Mouse (Mus musculus) cerebellum, postnatal 10 days (tissue): ENCODE measurements around the gene Srgap2.
"Not testable (repeated sequence)": the region's sequence is repeated elsewhere in the genome, so short reads cannot be mapped to it uniquely, and the experiment has no call there.

Experiments
- DNase-seq, 2 experiments: peaks; one replicate each; pipeline ENCODE4 v3.0.0; 2021; ENCODE audit warnings: mixed read lengths in 2 of 2

Gene Srgap2

DNA sequence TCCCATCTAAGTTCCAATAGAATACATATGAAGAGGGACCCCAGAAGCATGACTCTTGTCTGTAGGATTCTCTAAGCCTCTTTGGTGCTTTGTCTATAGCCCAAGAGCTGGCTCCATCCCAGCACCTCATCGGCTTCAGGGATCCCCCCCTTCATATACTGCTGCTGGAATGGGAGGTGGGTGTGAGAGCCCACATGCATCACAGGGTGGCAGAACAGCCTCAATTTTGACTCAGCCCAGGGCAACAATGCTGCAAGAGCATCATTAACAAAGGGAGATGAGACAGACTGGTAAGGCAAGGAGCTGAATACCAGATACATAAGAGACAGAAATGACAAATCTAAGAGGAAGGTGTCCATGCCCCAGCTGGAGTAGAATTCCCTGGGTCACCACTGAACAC, 243.0 kb downstream of the Srgap2 start:
- DNase-seq, result peak in 1 of 2 experiments; percentile 52

DNA sequence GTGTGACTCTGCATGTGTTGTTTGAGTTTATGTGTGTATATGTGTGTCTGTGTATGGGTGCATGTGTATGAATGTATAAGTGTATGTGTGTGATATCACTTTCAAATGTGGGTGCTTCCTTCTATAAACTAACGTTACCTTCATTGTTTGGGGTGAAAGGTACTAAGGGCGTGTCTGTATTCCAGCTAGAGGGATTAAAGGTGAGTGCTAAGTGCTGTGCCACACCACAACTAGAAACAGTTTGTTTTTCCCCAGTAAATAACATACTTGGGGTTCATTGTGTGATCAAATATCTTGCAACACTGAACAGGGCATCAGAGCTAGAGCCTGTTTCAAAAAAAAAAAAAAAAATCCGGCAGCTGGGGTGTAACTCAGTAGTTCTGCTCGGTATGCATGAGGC, 245.4 kb downstream of the Srgap2 start:
- DNase-seq, result no peak

DNA sequence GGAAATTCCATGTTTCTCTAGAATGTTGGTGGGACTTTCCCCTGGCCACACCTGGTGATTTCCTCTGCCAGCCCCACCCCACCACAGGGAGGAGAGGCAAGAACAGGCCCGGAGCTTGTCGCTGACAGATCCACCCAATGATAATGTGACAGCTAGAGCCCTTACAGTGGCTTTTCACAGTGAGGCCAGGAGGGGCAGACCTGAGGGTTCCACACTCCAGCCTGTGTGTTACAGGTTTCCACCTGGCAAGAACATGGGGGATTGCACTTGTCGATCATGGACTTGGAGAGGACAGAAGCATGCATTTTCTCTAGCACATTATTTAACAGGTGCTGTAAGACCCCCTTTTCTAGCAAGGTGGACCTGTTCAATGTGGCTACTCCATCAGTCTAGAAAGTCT, 246.9 kb downstream of the Srgap2 start:
- no peak for DNase-seq

DNA sequence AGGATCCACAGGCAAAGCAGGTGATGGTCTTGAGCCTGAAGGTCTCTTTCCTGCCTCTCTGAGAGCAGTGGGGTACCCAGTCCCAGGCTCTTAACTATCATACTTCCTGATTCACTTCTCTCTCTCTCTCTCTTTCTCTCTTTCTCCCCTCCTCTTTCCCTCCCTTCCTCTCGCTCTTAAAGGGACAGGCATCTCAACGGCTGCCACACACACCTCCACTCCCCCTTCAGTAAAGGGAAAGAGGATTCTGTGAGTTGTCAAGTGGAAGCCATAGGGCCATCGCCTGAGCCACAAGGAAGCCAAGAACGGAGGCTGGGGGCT, 247.7 kb downstream of the Srgap2 start, which contains the start of gene Ikbke:
Gene Ikbke, minus strand, starts transcription at position 151 of the 321 bp plus-strand sequence.
- no peak for DNase-seq

DNA sequence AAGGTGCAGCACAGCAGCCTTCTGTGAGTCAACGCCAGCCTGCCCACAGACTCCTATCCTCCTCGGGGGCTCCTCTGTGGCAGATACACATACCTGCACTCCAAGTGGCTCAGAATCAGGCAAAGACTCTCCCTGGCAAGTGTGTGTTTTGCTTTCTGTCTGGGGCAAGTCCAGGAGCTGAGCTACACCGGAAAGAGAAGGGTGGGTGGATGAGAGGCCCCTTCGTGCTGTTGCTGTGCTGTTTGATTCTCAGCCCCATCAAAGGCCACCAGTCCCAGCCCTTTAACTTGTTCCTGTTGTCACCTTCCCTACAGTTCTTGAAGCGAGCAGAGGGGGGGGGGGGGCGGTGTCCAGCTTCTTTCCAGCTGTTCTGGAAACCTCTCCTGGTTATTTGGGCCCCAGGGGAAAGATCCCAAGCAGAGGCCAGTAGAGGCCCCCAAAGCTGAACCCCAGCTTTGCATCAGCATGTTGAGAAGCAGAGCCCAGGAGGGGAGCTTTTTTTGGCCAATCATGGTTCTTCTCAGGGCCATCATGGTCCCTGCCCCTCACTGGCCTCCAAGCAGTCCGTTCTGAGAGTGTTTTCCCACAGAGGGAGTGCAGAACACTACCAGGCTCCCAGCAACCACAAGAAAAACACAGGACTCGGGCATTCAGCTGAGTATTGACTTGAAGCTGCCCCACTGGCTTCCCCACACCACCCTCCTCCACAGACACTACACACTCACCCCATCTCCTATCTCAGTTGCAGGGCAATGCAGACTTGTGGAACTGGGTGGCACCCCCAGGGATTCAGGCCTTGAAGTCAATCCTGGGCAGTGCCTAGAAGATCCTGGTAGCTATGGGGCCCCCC, 248.3 kb downstream of the Srgap2 start:
- DNase-seq, result no peak

DNA sequence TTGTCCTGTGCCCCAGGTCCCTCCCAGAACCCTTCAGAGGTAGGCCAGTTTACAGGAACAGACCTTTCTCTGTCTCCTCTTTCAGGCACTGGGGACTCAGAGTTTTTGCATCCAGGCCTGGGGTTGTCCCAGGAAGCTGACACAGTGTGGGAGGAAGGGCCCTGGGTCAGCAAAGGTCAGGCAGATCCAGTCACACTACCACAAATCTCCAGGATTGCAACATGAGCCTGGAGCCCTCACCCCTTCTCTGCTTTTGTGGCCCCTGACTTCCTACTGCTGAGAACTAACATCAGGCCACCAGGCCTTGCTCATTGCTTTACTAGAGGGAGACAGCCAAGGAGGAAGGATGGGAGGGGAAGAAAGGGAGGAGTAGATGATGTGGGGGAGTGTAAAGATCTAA, 250.3 kb downstream of the Srgap2 start:
- DNase-seq, result no peak

DNA sequence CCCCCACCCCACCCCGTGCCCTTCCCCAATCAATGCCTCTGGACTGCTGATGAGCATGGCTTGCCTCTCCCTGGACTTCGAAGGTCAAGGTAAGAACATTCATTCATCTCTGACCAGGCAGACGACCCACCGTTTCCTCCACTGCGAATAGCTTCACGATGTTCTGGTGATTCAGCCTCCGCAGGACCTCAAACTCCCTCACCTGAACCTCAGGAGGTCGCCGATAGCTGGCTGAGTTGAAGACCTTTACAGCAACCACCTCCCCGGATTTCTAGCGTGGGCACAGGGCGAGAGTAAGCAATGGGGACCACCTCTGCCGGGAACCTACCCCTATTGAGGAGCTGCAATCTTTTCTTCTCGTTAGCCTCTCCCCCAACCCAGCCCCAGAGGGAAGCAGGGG, 251.6 kb downstream of the Srgap2 start:
- DNase-seq, result no peak

DNA sequence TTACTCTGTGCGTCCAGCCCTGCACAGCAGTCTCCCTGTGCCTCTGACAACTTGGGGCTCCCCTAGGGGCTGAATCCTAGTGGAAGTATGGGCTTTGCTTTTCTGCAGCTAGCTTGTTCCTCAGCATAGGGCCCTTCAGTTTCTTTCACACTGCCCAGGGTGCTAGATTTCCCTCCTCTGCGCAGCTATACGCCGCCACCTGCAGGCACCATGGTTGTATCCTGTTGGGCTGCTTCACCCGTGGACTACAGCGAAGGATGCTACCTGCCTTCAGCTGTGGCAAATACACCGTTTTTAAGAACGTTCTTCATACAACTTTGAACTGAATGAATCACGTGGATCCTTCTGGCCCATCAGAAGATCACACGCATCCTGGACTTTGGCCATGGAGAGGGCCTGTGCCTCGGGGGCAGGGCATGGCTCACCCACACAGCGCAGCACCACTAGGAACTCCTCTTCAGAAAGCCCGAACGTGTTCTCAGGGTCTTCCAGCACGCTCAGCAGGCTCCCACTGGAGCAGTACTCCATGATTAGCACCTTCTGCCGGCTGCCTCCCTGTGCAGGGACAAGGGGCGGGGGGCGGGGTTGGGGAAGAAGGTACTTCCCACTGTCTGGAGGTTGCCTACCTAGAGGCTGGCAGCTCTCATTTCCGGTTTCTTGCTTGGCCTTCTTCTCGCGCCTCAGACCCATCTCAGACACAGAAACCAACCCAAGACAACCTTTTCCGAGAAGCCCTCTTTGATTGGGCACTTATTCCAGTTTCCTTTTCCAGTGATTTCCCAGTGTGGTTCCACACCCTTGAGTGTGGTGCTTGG, 252.2 kb downstream of the Srgap2 start:
- DNase-seq, result no peak

DNA sequence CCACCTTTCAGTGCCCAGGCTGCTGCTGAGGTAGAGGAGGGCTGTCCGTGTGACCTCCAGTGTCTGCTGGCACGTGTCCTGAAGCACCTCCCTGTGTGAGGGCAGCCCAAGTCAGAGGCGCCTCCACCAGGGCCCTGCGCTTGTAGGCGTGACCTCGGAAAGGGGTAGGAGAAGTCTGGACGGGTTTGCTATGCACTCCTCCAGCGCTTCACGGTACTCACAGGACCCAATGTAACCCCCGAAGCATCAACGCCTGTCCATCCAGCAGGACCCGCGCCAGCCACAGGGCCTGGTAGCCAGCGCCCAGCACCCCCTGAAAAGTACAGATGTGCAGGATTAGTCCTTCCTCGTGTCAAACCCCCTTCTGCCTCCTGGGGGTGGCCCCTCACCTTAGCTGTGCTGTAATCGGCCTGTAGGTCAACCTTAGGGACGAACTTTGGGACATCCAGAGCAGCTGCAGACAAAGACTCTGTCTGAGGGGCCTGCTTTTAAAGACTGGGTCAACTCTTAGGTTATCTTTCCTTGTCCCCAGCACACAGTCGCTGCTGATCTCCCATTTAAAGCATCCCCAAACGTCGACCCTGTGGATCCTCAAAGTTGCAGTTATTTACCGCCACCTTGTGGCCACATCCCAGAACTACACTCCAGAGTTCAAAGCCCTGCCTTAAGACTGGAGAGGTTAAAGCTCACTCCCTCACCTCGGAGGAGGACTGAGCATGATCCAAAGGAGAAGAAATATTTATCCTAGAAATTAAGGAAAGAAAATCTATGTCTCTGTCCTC, 257.2 kb downstream of the Srgap2 start:
- peak; percentile 87 to 91 for DNase-seq

DNA sequence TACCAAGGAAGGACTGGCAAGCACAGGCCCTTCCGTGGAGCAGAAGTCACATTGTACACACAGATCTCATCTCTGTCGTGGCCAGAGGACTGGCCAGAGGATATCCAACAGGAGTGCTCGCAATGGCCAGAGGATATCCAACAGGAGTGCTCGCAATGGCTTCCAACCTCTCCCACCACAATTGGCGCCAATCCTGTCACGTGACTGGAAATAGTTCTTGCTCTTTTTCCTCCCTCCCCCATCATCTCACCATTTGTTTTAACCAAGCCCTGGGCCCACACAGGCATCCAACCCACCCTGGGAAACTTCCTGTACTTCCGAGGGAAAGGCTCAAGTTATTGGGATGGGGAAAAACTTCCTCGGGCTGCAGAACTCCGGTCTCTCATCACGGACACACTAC, 258.4 kb downstream of the Srgap2 start:
- no peak for DNase-seq

DNA sequence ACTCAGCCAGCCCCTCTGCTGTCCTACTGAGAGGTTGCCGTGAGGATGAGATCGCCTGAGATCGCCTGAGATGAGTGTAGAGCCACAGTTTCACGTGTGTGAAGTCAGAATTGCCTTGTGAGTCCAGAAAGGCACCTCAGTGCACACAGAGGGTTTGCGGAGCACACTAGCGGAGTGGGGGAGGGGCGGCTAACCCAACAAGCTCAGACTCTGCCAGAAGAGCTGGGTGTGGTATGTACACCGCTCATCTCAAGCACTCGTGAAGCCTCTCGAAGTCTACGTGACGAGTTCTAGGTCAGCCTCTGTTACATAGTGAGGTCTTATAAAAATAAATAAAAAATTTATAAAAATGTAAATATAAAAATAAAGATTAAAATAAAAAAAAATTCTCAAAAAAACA, 263.2 kb downstream of the Srgap2 start:
- DNase-seq, result peak in 1 of 2 experiments; percentile 44

DNA sequence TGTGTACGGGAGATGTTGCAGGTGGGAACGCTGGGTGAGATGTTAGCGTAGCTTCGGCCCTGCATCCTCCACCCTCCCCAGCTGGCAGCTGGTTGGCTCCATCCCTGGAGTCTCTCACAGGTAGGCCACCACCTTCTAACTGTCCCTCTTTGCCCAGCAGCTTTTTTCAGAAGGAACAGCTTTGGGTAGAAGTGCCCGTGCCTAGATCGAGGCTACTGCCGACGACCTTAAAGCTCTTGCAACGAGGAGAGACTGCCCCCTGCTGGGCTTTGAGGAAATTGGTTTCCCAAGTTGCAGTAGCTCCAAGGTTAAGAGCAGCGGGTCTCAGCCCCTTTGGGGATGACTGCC, 266.9 kb downstream of the Srgap2 start:
- DNase-seq, result peak; percentile 88 to 91

DNA sequence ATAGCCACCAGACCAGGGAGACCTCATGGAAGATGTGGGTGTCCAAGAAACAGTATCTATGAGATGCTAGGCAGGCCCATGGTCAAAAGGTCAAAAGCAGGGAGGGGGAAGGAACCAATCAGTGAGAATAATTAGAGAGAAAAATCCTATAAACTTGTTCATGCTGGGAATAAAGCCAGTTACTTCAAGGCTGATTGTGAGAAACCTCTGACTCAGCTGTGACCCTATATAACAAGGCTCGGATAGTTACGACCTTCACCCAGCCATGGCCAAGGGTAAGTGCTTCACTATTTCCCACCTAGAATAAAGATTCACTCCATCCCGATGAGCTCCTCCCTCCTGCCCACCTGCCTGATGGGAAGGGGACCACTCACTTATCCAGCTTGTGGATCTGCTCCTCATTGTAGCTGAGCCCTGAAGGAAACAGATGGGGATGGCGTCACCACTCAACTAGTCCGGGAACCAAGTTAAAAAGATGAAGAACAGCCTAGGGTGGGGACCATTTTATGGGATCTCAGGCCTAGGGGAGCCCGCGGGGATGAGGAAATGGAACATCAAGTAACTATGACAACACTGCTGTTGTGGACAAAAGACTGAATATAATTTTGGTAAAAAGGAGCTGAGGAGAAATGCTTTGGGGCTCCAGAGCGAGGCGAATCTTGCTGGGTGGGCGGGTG, 267.4 kb downstream of the Srgap2 start:
- DNase-seq, result no peak

DNA sequence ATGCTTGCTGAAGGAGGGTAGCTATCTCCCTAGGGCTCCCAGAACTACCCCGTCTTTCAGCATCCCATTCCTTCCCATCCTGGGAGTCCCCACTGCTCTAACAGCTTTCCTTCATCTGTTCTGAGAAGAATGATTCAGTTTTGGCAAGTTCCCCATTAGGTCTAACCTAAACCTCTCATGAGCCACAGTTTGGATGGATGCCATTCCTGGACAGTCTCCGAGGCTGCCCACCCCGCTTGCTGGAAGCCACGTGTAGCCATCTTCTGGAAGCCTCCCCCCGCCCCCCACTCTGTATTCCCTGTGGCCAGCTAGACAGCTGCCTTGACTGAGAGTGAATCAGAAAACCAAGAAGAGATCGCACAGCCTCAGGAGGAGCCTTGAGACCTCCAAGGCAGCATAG, 269.9 kb downstream of the Srgap2 start:
- peak in 1 of 2 experiments; percentile 42 for DNase-seq

DNA sequence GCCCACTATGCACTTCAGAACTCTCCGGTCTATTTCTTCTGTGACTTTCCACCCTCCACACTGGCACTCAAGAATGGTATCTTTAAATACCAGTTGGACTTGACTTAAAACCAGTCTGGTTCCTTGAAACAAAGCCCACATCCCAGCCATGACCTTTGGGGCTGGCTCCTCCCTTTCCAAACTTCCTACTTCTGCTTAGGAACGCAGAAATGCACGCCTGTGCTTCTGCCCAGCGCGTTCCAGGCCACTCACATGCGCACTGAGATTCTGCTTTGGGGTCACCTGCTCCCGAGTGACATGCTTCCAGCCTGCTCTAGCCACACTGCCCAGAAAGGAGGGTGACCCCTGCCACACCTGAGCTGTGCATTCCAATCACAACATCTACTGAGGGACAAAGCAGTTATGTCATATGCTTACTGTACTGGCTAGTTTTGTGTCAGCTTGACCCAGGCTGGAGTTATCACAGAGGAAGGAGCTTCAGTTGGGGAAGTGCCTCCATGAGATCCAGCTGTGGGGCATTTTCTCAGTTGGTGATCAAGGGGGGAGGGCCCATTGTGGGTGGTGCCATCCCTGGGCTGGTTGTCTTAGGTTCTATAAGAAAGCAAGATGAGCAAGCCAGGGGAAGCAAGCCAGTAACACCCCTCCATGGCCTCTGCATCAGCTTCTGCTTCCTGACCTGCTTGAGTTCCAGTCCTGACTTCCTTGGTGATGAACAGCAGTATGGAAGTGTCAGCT, 274.5 kb downstream of the Srgap2 start:
- not testable (repeated sequence) for DNase-seq

DNA sequence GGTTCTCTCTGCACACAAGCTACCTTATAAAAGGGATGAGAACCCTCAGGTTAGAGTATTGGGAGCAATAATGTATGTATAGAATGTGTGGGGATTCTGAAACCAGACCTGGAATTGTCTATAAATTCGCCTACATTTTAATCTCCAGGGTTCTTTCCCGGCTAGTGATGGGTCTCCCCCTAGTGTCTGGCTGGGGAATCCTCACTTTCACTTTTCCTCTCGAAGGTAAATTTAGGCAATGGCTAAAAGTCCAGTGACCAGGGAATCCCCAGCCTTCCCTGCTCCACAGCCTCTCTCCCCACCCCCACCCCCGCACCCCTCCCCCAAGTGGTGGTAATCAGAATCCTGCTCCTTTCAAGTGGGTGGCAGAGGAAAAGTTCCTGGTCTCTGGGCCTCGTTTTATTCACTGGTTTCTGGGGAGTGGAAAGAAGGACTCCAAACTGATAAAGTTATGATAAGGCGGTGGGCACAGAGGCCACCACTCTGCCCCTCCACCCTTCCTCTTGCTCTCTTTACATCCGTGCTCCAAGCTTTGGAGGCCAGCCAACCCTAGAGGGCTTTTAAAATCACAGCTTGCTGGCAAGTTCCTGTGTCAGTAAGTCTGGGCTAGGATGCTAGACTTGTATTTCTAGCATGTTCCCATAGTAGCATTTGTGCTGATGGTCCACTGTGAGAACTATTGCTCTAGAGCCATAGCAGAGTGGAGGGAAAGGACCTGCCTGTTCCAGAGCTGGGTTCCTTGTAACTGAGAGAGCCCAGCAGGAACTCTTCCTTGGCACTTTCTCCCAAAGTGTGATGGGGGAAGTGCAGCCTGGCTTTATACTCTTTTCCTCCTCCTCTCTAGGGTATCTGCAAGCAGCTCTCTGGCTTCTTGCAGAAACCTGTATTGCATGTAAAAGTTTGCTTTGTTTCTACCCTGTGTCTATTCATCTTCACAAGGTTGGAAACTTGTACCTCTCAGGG, 280.4 kb downstream of the Srgap2 start:
- peak; percentile 71 to 80 for DNase-seq

DNA sequence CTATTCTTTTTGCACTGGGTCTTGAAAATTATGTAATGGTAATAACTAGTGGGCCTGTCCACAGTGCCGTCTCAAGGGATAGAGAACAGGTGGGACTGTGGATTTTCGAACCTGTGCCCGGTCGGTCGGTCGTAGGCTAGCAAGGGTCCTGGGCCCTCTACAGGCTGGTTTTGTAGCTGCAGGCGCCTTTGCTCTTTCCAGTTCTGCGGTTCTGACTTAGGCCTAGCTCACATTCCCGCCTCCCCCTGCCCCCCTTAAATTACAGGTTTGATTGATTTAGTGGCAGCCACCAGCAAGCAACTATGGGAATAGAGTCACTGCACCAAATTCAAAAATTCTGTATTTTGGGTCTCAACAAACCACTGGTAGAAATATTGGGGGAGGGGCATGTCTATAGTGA, 281.2 kb downstream of the Srgap2 start:
- peak; percentile 80 to 83 for DNase-seq

DNA sequence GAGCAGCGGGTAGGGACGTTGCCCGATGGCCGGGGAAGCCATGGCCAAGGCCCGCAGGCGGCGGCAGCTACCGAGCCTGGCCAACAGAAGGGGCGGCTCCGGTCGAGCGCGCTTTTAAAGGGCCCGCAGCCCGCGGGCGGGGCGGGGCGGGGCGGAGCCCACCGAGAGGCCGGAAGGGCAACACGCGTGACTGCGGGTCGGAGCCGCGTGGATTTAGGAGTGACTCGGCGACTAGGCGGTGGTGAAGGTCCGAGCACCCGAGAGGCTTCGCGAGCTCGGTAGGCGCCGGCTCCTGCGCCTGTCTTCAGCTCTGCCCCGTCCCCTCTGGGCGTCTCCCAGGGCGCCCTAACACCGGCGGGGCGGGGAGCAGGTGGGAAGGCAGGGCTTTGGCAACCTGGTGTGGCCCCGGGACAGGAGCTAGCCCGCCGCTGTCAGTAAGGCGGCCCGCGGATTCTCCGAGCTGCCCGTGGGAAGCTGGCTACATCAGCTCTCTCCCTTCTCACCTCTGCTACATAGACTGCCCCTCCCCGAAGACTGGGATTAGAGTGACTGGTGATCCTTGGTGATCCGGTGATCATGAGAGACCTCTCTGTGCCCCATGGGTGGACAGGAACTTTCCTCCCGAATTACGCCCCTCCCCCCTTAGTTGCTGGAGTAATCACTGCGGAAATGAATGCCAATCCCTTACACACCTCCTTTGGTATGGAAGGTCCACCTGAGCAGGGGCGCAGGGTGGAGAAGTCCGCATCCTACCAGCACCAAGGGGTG, 281.9 kb downstream of the Srgap2 start, which contains the start of gene Rassf5:
Gene Rassf5, minus strand, starts transcription at position 170 of the 768 bp plus-strand sequence.
- DNase-seq, result peak; percentile 90 to 91

DNA sequence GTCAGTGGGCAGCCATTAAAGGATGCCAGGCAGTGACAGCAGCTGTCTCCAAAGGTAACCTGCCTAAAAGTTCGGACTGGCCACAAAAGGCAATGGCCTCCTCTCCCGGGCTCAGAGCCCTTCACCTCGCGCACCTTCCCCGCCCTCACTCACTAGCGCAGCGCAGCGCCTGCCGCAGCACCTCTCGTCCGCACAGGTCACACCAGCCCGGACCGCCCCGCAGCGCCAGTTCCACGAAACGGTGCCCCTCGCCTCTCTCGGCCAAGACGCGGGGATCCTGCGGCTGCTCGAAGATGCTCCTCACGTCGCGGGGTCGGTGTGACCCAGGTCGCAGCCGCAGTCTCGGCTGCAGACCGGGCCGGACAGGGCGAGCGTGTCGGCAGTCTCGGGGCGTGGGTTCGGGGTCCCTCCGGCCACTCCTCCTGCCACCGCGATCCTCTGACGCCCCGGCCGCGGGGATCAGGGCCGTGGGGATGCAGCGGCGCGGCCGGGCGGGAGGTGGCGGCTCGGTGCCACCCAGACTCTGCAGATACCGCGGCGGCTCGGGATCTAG, 282.5 kb downstream of the Srgap2 start:
- DNase-seq, result peak; percentile 62 to 73

DNA sequence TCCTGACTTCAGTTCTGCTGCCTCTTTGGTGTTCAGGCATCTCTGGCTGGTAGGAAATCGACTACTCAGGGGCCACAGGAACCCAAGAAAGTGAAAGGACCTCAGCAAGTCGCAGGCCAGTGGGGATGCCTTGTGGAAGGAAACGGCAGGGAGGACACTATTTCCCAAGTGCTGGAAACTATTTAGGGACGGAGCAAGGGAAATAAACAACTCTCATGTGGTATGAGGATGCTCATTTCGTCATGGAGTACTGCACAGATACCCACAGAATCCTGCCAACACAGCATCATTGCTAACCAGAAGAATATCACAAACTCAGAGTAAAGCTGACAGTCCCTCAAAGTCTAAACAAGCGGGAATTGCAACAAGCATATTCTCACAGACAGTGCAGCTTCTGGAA, 284.2 kb downstream of the Srgap2 start:
- DNase-seq, result no peak
